Mouse (Mus musculus) bone marrow, adult 2 months (tissue): ENCODE results near the gene Hivep3.

Experiments used
- CTCF ChIP-seq: fragments of 200-500 bp; IDR thresholded peaks from 2 replicates; pipeline ENCODE4 v1.5.1; 2011; ENCODE audit warnings: low read length, control low read depth; ENCODE audit not compliant: control insufficient read depth, insufficient read depth
- POLR2A ChIP-seq: fragments of 200-500 bp; IDR thresholded peaks from 2 replicates; pipeline ENCODE4 v1.6.1; 2011; ENCODE audit warnings: low read depth, mild to moderate bottlenecking, control low read depth, low read length, borderline replicate concordance; ENCODE audit not compliant: control insufficient read depth

DNA sequence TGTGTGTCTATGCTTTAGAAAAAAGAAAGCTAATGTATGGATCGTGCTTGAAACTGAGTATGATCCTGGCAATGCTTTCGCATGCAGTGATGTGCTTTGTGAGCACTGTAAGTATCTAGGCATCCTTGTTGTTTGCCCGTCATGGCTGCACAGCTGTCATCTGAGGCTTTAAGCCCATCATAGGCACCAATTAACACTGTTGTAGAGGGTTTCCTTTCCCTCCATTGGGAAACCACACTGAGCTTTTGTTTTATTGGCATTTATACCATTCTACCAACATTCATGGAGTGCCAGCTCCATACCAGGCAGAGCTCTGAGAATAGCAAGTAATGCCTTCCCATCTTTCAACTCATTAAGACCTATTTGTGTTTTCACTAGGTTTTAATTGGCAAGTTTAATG, 42.3 kb downstream of the Hivep3 start:
- TF ChIP-seq CTCF (no peak), POLR2A (no peak)
